Mouse (Mus musculus) cerebellum, adult 2 months (tissue): ENCODE data around the gene Pfdn5. TPM values are rescaled to one million over a fixed set of nuclear protein-coding genes. Genes with fewer than 3 reads are reported as not detected.
A peak's percentile ranks its signal among the peaks of the same experiment; 100 is the strongest.

Experiments
- DNase-seq, 2 experiments: peaks; one replicate each; pipeline ENCODE4 v3.0.0; 2021
- H3K27ac ChIP-seq: fragments of 200-500 bp; 2 replicates; pipeline ENCODE4 v1.5.1; 2012; ENCODE audit warnings: low read length, control low read depth, inconsistent platforms; ENCODE audit not compliant: insufficient read depth
- H3K27me3 ChIP-seq: fragments of 200-500 bp; 2 replicates; pipeline ENCODE4 v1.6.1; 2012; ENCODE audit warnings: inconsistent platforms, mild to moderate bottlenecking, low read length, moderate library complexity; ENCODE audit not compliant: control insufficient read depth, insufficient read depth
- H3K4me1 ChIP-seq: fragments of 200-500 bp; 2 replicates; pipeline ENCODE4 v1.6.1; 2011; ENCODE audit warnings: low read length; ENCODE audit not compliant: control insufficient read depth, insufficient read depth
- H3K4me3 ChIP-seq: fragments of 200-500 bp; replicated peaks from 2 replicates; pipeline ENCODE3; 2011; ENCODE audit warnings: mild to moderate bottlenecking, low read depth, low read length, control low read depth; ENCODE audit not compliant: insufficient read depth
- CTCF ChIP-seq: fragments of 200-500 bp; IDR thresholded peaks from 2 replicates; pipeline ENCODE4 v1.5.1; 2011; ENCODE audit warnings: low read depth, mild to moderate bottlenecking, control low read depth, low read length, moderate library complexity, borderline replicate concordance; ENCODE audit not compliant: insufficient read depth
- POLR2A ChIP-seq: fragments of 200-500 bp; IDR thresholded peaks from 2 replicates; pipeline ENCODE4 v1.6.1; 2011; ENCODE audit warnings: low read length, control low read depth, borderline replicate concordance; ENCODE audit not compliant: insufficient read depth
- WGBS: fragments of 180-500 bp; shearing (Covaris S2); methylation state at CpG from one replicate; pipeline ENCODE4 v1.1.7; 2018; 5-methylcytosine and 5-hydroxymethylcytosine counted together
- polyA plus RNA-seq: library from polyadenylated mRNA; depleted of rRNA; stranded (reverse); fragments of >200 nt; gene quantifications from 2 replicates; pipeline ENCODE4 v1.2.3, GENCODE M21; 2012; rRNA removed

The Pfdn5 gene
- polyA plus RNA-seq = 318 and 360 TPM in 2 replicates

DNA sequence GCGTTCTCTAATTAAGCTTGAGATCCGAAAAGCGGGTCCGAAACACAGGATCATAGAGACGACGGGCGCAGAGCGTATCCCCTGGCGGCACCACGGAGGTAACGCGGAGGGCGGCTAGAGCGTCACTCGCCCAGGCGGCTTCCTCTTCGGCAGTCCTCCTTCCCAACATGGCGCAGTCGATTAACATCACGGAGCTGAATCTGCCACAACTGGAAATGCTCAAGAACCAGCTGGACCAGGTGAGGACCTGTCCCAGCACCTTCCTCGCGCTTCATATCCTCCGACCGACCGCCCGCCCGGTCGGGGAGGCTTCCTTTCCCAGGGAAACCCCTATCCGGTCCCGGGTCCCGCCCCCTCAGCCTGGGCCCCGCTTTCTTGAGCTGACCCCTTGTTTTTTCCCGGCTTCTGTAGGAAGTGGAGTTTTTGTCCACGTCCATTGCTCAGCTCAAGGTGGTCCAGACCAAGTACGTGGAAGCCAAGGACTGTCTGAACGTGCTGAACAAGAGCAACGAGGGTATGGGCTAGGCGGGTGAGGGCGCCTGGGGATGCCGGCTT, at the start of gene Pfdn5:
Pfdn5 (plus strand) TSS at position 95 of the 555 bp plus-strand sequence.
- peak within 1 kb of the TSS; percentile 46 for H3K27ac ChIP-seq
- H3K27me3 ChIP-seq = no peaks in the 10 kb centered on the region
- H3K4me1 ChIP-seq = peaks cover 4% of the 10 kb centered on the region; the same call in 1 of the 2 replicates
- peak within 1 kb of the TSS; percentile 78 for H3K4me3 ChIP-seq
- peak; percentile 88 for DNase-seq
- TF ChIP-seq CTCF (no peak; the same call in 1 of the 2 replicates), POLR2A (peak; percentile 61)
- under 1% methylated on average over 40 of the region's 40 CpGs for WGBS

DNA sequence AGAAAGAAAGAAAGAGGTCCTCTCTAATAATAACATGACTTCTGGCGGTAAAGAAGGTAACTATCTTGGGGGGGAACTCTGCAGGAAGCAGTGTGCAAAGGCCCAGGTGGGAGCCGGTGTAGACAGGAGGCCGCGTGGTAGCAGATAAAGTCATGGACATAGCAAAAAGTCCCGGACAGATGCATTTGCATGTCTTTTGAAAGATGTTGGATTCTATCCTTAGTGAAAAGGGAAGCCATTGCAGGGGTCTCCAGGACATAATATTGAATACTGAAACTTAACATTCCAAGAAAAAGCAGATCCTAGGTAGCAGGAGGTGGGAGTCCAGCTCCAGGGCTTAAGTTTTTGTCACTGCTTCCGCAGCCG, 47.2 kb upstream of the Pfdn5 start:
- DNase-seq = no peak
- TF ChIP-seq CTCF (no peak), POLR2A (no peak)
- Histone ChIP-seq H3K4me1 (peaks cover 8% of the 10 kb centered on the region; the same call in 1 of the 2 replicates), H3K4me3 (peak overlapping the region; percentile 71), H3K27ac (no peak overlapping the region), H3K27me3 (no peaks in the 10 kb centered on the region)
- WGBS = 31% methylated on average over 7 of the region's 7 CpGs

GRCm38 (mm10) chr15:102279092-102279782, 46.7 kb upstream of the Pfdn5 start, which contains the start of gene Mfsd5:
Gene Mfsd5 (plus strand): TSS chr15:102279454.
- Histone ChIP-seq H3K27me3 (no peaks in the 10 kb centered on the region), H3K4me1 (peaks cover 8% of the 10 kb centered on the region; the same call in 1 of the 2 replicates), H3K4me3 (peak within 1 kb of the TSS; percentile 71), H3K27ac (peak within 1 kb of the TSS; percentile 73)
- TF ChIP-seq CTCF = peak; percentile 20; the same call in 1 of the 2 replicates
- peak; percentile 84 for TF ChIP-seq POLR2A
- DNase-seq = peak; percentile 90 to 91
- under 1% methylated on average over 65 of the region's 65 CpGs for WGBS

DNA sequence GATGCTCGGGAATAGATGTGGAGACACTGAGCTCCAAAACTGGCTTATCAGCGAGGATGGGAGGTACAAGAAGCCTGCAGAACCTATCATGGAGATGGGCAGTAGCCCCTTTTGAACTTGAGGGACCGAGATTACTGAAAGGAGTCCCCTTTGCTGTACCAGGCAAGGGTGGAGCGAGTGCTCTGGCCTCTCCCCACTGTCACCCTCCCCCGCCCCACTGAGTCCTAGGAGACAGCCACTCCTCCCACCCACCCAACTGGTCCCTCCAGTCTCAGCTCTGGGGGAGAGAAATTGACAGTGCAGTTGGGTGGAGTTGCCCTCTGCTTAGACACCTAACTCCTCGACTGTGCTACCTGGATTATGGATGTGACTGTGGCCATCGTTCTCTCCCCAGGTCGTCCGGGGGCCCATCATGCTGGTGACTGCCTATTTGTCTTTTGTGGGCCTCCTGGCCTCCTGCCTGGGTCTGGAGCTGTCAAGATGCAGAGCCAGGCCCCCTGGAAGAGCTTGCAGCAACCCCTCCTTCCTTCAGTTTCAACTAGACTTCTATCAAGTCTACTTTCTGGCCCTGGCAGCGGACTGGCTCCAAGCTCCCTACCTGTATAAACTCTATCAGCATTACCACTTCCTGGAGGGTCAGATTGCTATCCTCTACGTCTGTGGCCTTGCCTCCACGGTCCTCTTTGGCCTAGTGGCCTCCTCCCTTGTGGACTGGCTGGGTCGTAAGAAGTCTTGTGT, 46.0 kb upstream of the Pfdn5 start:
- Histone ChIP-seq H3K27me3 (no peaks in the 10 kb centered on the region), H3K27ac (peak overlapping the region; percentile 73), H3K4me3 (peak overlapping the region; percentile 71), H3K4me1 (peaks cover 8% of the 10 kb centered on the region; the same call in 1 of the 2 replicates)
- TF ChIP-seq CTCF = no peak
- TF ChIP-seq POLR2A = no peak
- WGBS = 23% methylated on average over 13 of the region's 13 CpGs
- peak in 1 of 2 experiments; percentile 17 for DNase-seq

DNA sequence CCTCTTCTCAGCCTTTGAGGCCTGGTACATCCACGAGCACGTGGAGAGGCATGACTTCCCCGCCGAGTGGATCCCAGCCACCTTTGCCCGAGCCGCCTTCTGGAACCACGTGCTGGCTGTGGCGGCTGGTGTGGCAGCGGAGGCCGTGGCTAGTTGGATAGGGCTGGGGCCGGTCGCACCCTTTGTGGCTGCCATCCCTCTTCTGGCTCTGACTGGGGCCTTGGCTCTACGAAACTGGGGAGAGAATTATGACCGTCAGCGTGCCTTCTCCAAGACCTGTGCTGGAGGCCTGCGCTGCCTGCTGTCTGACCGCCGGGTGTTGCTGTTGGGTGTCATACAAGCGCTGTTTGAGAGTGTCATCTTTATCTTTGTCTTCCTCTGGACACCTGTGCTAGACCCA, 45.3 kb upstream of the Pfdn5 start:
- Histone ChIP-seq H3K4me3 (peak overlapping the region; percentile 71), H3K4me1 (peaks cover 8% of the 10 kb centered on the region; the same call in 1 of the 2 replicates), H3K27me3 (no peaks in the 10 kb centered on the region), H3K27ac (no peak overlapping the region)
- no peak for DNase-seq
- 90% methylated on average over 19 of the region's 19 CpGs for WGBS
- TF ChIP-seq CTCF (no peak), POLR2A (no peak)

DNA sequence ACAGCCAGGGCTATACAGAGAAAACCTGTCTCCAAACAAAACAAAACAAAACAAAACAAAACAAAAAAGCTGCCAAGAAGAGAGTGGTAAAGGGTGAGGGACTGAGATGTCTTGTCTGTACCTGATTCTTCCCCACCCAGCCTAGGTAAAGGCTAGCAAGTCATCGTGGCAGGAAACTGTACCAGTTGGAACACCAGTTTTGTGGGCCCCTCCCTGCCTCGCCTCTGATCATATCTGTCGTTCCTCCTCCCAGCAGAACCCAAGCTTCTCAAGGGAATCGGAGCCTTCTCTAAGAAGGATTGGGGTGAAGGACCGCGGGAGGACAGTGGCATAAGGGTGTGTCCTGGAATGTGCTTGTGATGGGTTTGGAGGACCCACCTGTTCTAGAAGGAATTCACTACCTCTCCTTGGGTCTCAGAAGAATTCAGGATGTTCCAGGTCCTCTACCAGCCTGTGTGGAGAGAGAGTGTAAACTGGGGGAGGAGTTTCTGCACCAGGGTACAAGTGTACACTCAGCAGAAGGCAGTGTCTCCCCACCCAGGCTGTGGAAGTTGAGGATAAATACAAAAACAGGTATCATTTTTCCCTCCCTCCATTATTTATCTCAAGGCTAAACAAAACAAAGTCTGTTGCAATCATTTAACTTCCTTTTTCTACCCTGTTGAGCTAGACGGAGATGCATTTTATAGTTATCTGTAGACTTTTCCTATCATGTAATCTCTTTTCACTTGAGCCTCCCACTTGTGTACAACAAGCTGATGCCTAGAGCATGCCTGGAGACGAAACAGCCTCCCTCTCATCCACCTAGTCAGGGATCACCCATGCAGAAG, 43.2 kb upstream of the Pfdn5 start:
- 79% methylated on average over 8 of the region's 8 CpGs for WGBS
- no peak overlapping the region for H3K4me3 ChIP-seq
- no peaks in the 10 kb centered on the region for H3K27me3 ChIP-seq
- no peak for DNase-seq
- H3K27ac ChIP-seq = no peak overlapping the region
- peaks cover 8% of the 10 kb centered on the region; the same call in 1 of the 2 replicates for H3K4me1 ChIP-seq
- TF ChIP-seq CTCF (no peak), POLR2A (no peak)

DNA sequence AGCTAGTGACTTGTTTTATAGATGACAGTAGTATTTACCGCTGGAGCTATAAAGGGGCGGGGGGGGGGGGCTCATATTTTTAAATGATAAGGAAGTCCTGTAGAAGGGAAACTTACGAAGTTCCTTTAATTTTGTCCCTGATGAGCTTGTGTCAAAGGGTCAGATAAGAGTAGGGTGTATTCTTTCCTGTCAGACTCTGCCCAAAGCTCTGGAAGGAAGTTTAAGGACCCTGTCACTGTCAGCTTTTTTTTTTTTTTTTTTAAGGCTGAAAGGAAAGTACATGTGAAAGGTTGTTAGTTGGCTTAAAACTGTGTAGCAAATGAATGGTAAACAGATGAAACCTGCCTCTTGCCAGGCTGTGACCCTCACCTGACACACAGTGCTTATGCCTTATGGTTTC, 42.3 kb upstream of the Pfdn5 start:
- WGBS = 85% methylated on average over 3 of the region's 3 CpGs
- Histone ChIP-seq H3K27ac (no peak overlapping the region), H3K27me3 (no peaks in the 10 kb centered on the region), H3K4me1 (peaks cover 8% of the 10 kb centered on the region; the same call in 1 of the 2 replicates), H3K4me3 (no peak overlapping the region)
- no peak for DNase-seq
- no peak for TF ChIP-seq CTCF
- no peak for TF ChIP-seq POLR2A
